Mouse (Mus musculus): ENCODE data around the gene Tyrobp. TPM values are rescaled to one million over a fixed set of nuclear protein-coding genes. Genes with fewer than 3 reads are reported as not detected.
A peak's percentile ranks its signal among the peaks of the same experiment; 100 is the strongest.

Gene Tyrobp
- polyA plus RNA-seq, 1 experiment from 2014 or later: 11.7 TPM

DNA sequence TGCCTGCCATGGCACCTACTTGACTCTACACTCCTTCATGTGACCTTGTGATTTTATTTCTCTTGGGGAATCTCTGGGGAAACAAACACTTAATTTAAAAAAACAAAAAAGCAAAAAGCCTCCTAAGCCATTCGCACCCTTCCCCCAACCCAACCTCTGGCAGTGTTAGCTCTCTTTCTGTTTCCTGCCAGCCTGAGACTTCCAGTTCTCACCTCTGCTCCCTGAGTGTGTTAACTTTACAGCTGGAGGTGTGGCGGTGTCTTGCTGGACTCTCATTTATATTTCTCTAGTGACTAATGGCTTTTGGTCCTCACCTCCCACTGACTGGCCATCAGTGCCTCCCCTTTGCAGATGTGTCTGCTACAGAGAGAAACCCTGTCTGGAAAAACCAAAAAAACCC is 3.8 kb upstream of the Tyrobp start:
- no peak overlapping the region for H3K4me3 ChIP-seq (replicated peaks)
- H3K4me2 ChIP-seq: no peak overlapping the region
- no peaks in the 10 kb centered on the region for H3K4me1 ChIP-seq
- H3K27ac ChIP-seq: no peak overlapping the region
- H3K9ac ChIP-seq: no peak overlapping the region
- peaks cover 4% of the 10 kb centered on the region; the same call in 1 of the 2 replicates for H3K27me3 ChIP-seq
- ATAC-seq (ENCODE audit: low FRiP score): no peak
- WGBS: 84% methylated on average over 2 of the region's 2 CpGs
- H3K9me3 ChIP-seq: no peaks in the 10 kb centered on the region
- no peaks in the 10 kb centered on the region for H3K36me3 ChIP-seq (replicated peaks)

DNA sequence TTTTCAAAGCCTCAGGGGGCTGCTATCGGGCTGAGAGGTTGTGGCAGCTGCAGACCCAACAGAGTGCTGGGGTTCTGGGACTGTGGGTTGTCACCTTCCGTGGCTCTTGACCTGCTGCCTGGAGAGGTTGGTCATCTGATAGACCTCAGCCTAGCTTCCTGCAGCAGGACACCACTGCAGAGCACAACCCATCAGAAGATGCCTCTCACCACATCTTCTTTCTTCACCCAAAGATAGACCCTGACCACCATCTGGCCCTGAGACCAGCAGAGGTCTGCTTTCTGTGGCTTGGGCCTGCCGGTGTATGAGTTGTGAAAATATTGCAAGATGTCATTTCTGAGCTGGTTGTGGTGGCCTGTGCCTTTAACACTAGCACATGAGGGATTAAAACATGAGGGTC is 2.5 kb upstream of the Tyrobp start:
- Histone ChIP-seq H3K27ac (no peak overlapping the region), H3K4me2 (no peak overlapping the region), H3K9ac (no peak overlapping the region), H3K4me1 (no peaks in the 10 kb centered on the region), H3K27me3 (peaks cover 4% of the 10 kb centered on the region; the same call in 1 of the 2 replicates), H3K4me3 (replicated peaks) (no peak overlapping the region), H3K36me3 (replicated peaks) (no peaks in the 10 kb centered on the region), H3K9me3 (no peaks in the 10 kb centered on the region)
- no peak for ATAC-seq (ENCODE audit: low FRiP score)
- 84% methylated on average over 3 of the region's 3 CpGs for WGBS

DNA sequence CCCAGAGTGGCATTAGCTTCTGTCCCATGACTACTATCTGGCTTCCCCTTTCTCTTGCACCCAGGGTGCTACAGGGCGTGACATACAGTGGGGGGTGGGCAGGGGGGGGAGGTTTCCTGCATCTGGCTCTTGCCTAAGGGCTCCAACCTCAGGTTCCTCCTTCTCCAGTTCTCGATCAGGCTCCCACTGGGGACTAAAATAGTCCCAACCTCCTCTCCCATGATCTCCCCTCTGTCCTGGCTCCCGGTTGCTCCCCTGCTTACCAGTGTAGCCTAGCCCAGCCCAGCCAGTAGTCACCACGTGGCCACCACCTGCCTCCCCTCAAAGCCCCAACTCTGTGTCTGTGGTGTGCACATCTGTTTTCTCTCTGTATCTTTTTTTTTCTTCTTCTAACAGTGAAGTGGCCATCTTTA is 819 bp upstream of the Tyrobp start:
- no peak for ATAC-seq (ENCODE audit: low FRiP score)
- Histone ChIP-seq H3K4me3 (replicated peaks) (no peak overlapping the region), H3K4me1 (no peaks in the 10 kb centered on the region), H3K9ac (no peak overlapping the region), H3K27me3 (no peaks in the 10 kb centered on the region; the same call in 1 of the 2 replicates), H3K9me3 (no peaks in the 10 kb centered on the region), H3K27ac (no peak overlapping the region), H3K4me2 (no peak overlapping the region), H3K36me3 (replicated peaks) (no peaks in the 10 kb centered on the region)
- 58% methylated on average over 4 of the region's 4 CpGs for whole genome bisulfite sequencing

DNA sequence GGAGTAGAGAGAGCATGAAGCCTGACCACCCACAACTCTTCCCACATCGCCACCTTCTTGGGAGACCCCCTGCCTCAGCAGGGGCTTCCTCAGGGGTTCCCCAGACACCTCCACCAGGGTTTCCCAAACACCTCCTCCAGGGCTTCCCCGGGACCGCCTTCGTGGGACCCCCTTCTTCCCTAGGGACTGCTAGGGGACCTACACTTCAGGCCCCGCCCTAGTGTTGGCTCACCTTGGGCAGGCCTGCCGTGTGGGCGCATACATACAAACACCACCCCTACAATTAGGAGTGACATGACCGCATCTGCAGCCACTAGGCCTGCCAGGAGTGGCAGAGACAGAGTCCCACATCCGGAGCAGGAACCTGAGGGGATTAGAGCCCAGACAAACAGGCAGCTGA is 4.3 kb downstream of the Tyrobp start:
- WGBS: 82% methylated on average over 9 of the region's 9 CpGs
- no peak overlapping the region for H3K4me3 ChIP-seq (replicated peaks)
- H3K9me3 ChIP-seq: no peaks in the 10 kb centered on the region
- no peaks in the 10 kb centered on the region for H3K36me3 ChIP-seq (replicated peaks)
- no peak overlapping the region for H3K9ac ChIP-seq
- H3K4me2 ChIP-seq: no peak overlapping the region
- no peak overlapping the region for H3K27ac ChIP-seq
- H3K4me1 ChIP-seq: peaks cover 14% of the 10 kb centered on the region
- ATAC-seq (ENCODE audit: low FRiP score): no peak
- peaks cover 21% of the 10 kb centered on the region; the same call in 1 of the 2 replicates for H3K27me3 ChIP-seq

DNA sequence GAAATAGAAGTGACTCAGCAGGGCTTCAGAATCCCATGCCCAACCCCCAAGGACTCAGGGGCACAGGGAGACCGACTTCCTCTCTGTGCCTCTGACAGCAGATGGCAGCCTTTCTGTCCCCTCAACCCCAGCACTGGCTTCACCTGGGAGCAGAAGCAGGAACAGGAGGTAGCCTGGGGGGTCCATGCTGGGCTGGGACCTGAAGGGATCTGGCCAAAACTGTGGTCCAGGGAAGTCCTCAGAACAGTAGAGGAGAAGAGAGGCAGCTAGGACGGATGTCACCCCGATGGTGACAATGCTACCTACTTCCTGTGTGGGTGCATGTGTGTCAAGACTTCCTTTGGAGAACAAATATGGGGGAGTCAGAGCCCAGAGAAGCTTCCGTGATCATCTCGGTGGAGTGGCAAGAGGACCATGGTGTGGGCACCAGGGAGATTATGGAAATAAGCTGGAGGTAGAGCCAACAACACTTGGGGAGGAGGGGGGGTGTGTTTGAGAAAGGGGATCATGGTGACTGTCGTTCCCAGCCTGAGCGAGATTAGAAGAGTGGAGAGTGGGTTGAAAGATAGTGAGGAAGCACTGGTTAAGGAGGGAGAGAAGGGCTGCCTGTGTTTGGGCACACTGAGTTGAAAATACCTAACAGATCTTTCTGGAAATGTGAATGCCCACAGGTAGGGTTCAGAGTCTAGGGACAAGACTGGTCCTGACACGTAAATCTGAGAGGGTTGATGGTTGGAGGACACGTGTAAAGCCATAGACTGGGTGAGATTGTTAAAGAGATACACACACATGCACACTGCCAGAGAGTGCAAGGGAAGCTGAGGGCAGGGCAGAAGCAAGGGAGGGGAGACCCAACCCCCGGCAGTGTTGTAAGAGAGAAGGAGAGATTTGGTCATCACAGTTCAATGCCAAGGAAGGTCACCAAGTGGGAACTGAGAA is 6.3 kb downstream of the Tyrobp start, which contains the start of gene Hcst:
Gene Hcst, minus strand, starts transcription at position 294 of the 939 bp plus-strand sequence.
- H3K4me2 ChIP-seq: no peak within 1 kb of the TSS
- H3K9ac ChIP-seq: no peak within 1 kb of the TSS
- peaks cover 19% of the 10 kb centered on the region for H3K4me1 ChIP-seq
- H3K36me3 ChIP-seq (replicated peaks): no peaks in the 10 kb centered on the region
- H3K27ac ChIP-seq: no peak within 1 kb of the TSS
- no peak within 1 kb of the TSS for H3K4me3 ChIP-seq (replicated peaks)
- H3K27me3 ChIP-seq: peaks cover 29% of the 10 kb centered on the region
- no peak for ATAC-seq (ENCODE audit: low FRiP score)
- no peaks in the 10 kb centered on the region for H3K9me3 ChIP-seq
- WGBS: 77% methylated on average over 10 of the region's 10 CpGs

DNA sequence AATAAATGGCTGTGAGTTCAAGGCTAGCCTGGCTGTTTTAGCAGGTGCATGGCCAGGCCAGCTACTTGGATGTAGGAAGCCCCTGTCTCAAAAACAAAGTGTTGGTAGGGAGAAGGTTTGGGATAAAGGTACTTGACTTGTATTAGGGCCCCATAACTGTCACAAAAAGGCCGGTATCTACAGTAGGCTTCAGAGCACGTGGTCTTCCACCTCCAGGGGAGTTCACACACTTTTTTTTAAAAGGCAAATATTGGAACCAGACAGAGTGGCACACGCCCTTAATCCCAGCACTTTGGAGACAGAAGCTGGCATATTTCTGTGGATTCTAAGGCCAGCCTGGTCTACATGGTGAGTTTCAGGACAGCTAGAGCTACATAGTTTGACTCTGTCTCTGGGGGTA is 7.1 kb downstream of the Tyrobp start:
- 91% methylated on average over 3 of the region's 3 CpGs for WGBS
- H3K27me3 ChIP-seq: peaks cover 29% of the 10 kb centered on the region
- H3K36me3 ChIP-seq (replicated peaks): peaks cover 6% of the 10 kb centered on the region; the same call in 1 of the 2 replicates
- no peak for ATAC-seq (ENCODE audit: low FRiP score)
- peaks cover 19% of the 10 kb centered on the region for H3K4me1 ChIP-seq
- H3K27ac ChIP-seq: no peak overlapping the region
- no peak overlapping the region for H3K9ac ChIP-seq
- H3K9me3 ChIP-seq: no peaks in the 10 kb centered on the region
- no peak overlapping the region for H3K4me3 ChIP-seq (replicated peaks)
- H3K4me2 ChIP-seq: no peak overlapping the region

DNA sequence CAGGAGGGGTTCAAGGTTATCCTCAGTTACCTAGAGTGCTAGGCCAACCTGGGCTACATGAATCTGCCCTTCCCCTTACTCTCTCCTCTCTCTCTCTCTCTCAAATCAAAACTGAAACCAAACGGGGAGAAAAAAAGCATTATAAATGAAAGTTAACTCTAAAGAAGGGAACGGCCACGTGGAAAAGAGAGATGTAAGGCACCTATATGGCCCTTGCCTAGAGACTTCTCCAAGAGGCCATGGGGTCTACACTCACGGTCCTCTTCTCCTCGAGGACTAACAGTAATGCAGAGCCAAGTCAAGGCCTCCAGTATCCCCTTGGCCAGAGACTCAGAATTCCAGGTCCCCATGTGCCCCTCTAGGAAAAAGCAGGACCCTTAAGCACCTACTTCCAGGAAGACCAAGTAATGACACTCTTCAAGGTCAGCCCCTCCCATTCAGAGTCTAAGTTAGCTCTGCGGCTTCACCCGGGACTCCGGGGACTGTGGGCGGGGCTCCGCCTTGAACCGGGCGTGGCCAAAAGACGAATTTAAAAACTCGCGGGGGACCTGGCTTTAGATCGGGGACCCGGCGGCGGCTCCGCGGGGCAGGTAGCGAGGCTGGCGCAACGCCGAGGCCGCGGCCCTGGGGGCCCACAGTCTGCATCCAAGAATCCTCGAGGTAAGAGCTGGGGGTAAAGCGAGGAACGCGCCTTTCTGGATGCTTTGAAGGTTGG is 7.8 kb downstream of the Tyrobp start, which contains the start of gene Nfkbid:
Gene Nfkbid, plus strand, starts transcription at position 558 of the 715 bp plus-strand sequence.
- Histone ChIP-seq H3K4me3 (replicated peaks) (peak within 1 kb of the TSS; percentile 60), H3K36me3 (replicated peaks) (peaks cover 10% of the 10 kb centered on the region; the same call in 1 of the 2 replicates), H3K27ac (no peak within 1 kb of the TSS), H3K9me3 (no peaks in the 10 kb centered on the region), H3K9ac (peak within 1 kb of the TSS; percentile 59), H3K4me2 (peak within 1 kb of the TSS; percentile 93), H3K27me3 (peaks cover 29% of the 10 kb centered on the region), H3K4me1 (peaks cover 19% of the 10 kb centered on the region)
- peak; percentile 51 for ATAC-seq (ENCODE audit: low FRiP score)
- WGBS: 9% methylated on average over 31 of the region's 31 CpGs

DNA sequence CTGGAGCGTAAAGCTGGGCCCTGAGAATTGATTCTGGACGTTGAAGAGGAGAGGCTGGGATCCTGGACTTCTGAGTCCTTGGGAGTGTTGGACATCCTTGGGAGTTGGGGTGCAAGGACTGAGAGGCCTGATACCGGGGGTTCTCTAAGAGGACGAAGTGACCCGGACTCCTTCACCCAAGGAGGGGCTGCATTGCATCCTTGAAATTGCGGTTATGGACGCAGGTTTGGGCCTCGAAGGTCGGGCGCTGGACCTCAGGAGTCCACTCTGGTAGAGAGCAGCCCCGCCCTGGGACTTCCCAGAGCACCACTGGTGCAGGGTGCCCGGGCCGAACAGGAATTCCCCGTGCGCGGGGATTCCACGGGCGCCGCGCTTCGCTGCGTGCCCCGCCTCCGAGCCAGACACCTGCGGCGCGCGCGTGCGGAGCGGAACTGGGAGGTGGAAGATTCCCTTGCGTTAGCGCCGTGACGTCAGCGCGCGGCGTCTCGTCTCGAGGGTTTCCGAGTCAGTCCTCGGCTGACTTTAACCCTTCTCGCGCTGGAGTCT is 8.4 kb downstream of the Tyrobp start:
- peaks cover 13% of the 10 kb centered on the region for H3K36me3 ChIP-seq (replicated peaks)
- H3K9ac ChIP-seq: peak overlapping the region; percentile 59
- peak overlapping the region; percentile 60 for H3K4me3 ChIP-seq (replicated peaks)
- ATAC-seq (ENCODE audit: low FRiP score): peak; percentile 91
- H3K9me3 ChIP-seq: no peaks in the 10 kb centered on the region
- peak overlapping the region; percentile 93 for H3K4me2 ChIP-seq
- no peak overlapping the region for H3K27ac ChIP-seq
- WGBS: under 1% methylated on average over 45 of the region's 45 CpGs
- peaks cover 19% of the 10 kb centered on the region for H3K4me1 ChIP-seq
- peaks cover 29% of the 10 kb centered on the region for H3K27me3 ChIP-seq

DNA sequence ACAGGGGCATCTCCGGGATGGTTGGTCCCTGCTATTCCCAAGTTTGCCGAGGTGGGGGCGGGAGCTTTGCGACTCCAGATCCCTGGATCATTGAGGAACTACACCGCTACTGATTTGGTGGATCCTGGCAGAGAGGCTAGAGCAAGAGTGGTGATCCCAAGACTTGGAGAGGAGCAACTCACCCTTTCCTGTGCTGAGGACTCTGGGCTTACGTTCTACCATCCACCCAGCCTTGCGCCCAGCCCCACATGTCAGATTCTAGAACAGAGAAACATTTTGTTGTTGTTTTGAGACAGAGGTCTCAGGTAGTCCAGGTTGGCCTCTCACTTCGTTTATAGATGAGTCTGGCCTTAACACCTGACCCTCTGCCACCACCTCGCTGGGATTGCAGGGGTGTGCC is 9.0 kb downstream of the Tyrobp start:
- ATAC-seq (ENCODE audit: low FRiP score): 0 out of 2 replicates have a peak, but pooled peaks have one; percentile 24

DNA sequence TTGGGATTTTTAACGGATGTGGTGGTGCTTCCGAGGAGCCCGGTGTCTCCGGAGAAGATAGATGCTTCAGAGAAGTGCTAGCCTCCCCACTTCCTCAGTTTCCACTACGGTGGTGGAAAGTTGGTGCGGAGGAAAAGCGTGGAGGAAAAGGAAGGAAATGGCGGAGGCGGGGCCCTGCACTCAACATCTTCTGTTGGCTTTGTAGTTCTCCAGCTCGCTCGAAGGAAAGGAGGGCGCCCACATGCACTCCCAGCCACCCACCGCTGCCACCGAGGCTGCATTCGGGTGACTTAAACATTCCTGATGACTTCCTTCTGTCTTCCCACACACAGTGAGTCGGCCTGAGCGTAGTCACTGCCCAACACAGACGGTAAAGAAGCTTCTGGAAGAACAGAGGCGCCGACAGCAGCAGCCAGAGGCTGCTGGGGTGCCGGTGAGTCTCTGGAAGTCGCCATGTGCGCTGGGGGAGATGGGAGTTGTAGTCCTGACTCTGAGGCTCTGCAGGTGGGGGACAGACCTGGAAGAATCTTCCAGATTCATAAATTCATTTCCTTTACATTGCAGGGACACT is 9.6 kb downstream of the Tyrobp start:
- Histone ChIP-seq H3K36me3 (replicated peaks) (peaks cover 14% of the 10 kb centered on the region), H3K27me3 (peaks cover 29% of the 10 kb centered on the region), H3K9ac (peak overlapping the region; percentile 59), H3K4me3 (replicated peaks) (peak overlapping the region; percentile 60), H3K27ac (no peak overlapping the region), H3K4me2 (peak overlapping the region; percentile 93), H3K9me3 (no peaks in the 10 kb centered on the region), H3K4me1 (peaks cover 19% of the 10 kb centered on the region)
- WGBS: 53% methylated on average over 23 of the region's 23 CpGs
- ATAC-seq (ENCODE audit: low FRiP score): no peak

More for the DNA sequence above, 9.0 kb downstream of the Tyrobp start:
- Histone ChIP-seq H3K9me3 (no peaks in the 10 kb centered on the region), H3K36me3 (replicated peaks) (peaks cover 14% of the 10 kb centered on the region), H3K4me1 (peaks cover 19% of the 10 kb centered on the region), H3K4me3 (replicated peaks) (peak overlapping the region; percentile 60), H3K27me3 (peaks cover 29% of the 10 kb centered on the region), H3K27ac (no peak overlapping the region), H3K4me2 (peak overlapping the region; percentile 93), H3K9ac (peak overlapping the region; percentile 59)
- 13% methylated on average over 9 of the region's 9 CpGs for WGBS

DNA sequence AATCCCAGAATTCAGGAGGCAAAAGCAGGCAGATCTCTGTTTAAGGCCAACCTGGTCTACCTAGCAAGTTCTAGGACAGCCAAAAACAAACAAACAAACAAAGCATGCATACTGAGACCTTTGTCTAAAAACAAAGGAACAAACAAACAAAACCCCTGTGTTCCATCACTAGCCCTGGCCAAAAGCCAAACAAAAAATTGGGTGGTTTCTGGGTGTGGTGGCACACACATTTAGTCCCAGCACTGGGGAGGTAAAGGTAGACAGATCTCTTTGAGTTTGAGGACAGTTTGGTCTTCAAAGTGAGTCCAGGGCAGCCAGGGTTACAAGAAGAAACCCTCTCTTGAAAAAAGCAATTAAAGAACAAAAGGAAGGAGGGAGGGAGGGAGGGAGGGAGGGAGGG is 15.8 kb downstream of the Tyrobp start:
- no peak overlapping the region for H3K9ac ChIP-seq
- H3K9me3 ChIP-seq: no peaks in the 10 kb centered on the region
- no peak overlapping the region for H3K27ac ChIP-seq
- no peak for ATAC-seq (ENCODE audit: low FRiP score)
- no peak overlapping the region for H3K4me2 ChIP-seq
- no peaks in the 10 kb centered on the region for H3K4me1 ChIP-seq
- H3K36me3 ChIP-seq (replicated peaks): peaks cover 14% of the 10 kb centered on the region
- no peaks in the 10 kb centered on the region for H3K27me3 ChIP-seq
- no peak overlapping the region for H3K4me3 ChIP-seq (replicated peaks)

DNA sequence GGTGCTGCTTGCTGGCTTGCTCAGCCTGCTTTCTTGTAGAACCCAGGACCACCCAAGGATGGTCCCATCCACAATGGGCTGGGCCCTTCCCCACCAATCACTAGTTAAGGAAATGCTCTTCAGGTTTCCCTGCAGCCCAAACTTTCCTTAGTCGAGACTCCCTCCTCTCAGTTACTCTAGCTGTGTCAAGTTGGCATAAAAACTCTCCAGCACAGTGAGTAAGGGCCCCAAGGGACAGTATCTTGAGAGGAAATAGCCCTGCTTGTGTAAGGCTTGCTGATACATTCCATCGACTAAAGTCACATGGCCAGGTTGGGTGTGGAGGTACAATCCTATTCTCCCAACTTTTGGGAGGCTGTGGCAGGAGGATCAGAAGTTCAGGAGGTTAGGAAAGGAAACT is 16.6 kb downstream of the Tyrobp start:
- WGBS: 66% methylated on average over 2 of the region's 2 CpGs
- no peak for ATAC-seq (ENCODE audit: low FRiP score)
- no peak overlapping the region for H3K4me3 ChIP-seq (replicated peaks)
- H3K36me3 ChIP-seq (replicated peaks): peaks cover 19% of the 10 kb centered on the region
- no peaks in the 10 kb centered on the region for H3K9me3 ChIP-seq
- H3K9ac ChIP-seq: no peak overlapping the region
- H3K4me2 ChIP-seq: no peak overlapping the region
- H3K4me1 ChIP-seq: no peaks in the 10 kb centered on the region
- H3K27me3 ChIP-seq: 0 out of 2 replicates have a peak, but pooled peaks cover 1% of the 10 kb centered on the region
- no peak overlapping the region for H3K27ac ChIP-seq
